Mouse (Mus musculus) embryonic facial prominence, embryonic 15.5 days (tissue): ENCODE data around the gene Zbtb6. TPM values are rescaled to one million over a fixed set of nuclear protein-coding genes. Genes with fewer than 3 reads are reported as not detected.

Experiments
- ATAC-seq: fragments of 200-750 bp; cut with Nextera tagmentation; 2 replicates; pipeline ENCODE4 v1.8.0; 2017; ENCODE audit warnings: low read depth, moderate TSS enrichment; ENCODE audit not compliant: insufficient number of reproducible peaks, low FRiP score, low TSS enrichment
- H3K27ac ChIP-seq: fragments of 300-500 bp; sonication (generic); replicated peaks from 2 replicates; pipeline ENCODE4 v1.5.1; 2015; ENCODE audit warnings: mild to moderate bottlenecking, inconsistent platforms
- H3K27me3 ChIP-seq: fragments of 300-500 bp; sonication (generic); 2 replicates; pipeline ENCODE4 v1.6.1; 2015; ENCODE audit warnings: inconsistent platforms
- H3K36me3 ChIP-seq: fragments of 300-500 bp; sonication (generic); 2 replicates; pipeline ENCODE4 v1.6.1; 2015; ENCODE audit warnings: mild to moderate bottlenecking, inconsistent platforms
- H3K4me1 ChIP-seq: fragments of 300-500 bp; sonication (generic); 2 replicates; pipeline ENCODE4 v1.6.1; 2015; ENCODE audit warnings: inconsistent platforms
- H3K4me2 ChIP-seq: fragments of 300-500 bp; sonication (generic); replicated peaks from 2 replicates; pipeline ENCODE4 v1.6.1; 2015; ENCODE audit warnings: mild to moderate bottlenecking, inconsistent platforms
- H3K4me3 ChIP-seq: fragments of 300-500 bp; sonication (generic); replicated peaks from 2 replicates; pipeline ENCODE4 v1.5.1; 2015; ENCODE audit warnings: mild to moderate bottlenecking, inconsistent platforms
- H3K9ac ChIP-seq: fragments of 300-500 bp; sonication (generic); 2 replicates; pipeline ENCODE4 v1.6.1; 2015; ENCODE audit warnings: inconsistent platforms
- H3K9me3 ChIP-seq: fragments of 300-500 bp; sonication (generic); replicated peaks from 2 replicates; pipeline ENCODE4 v1.6.1; 2016; ENCODE audit warnings: inconsistent platforms
- WGBS: fragments of 180-500 bp; shearing (Covaris S2); methylation state at CpG from one replicate; pipeline ENCODE4 v1.1.7; 2015; 5-methylcytosine and 5-hydroxymethylcytosine counted together
- polyA plus RNA-seq: library from polyadenylated mRNA; unstranded; fragments of >200 nt; fragmentation: Nextera tagmentation; extraction: Ambion mirVana; gene quantifications from 2 replicates; pipeline ENCODE4 v1.2.1, GENCODE M21; 2015

Zbtb6 gene
- polyA plus RNA-seq, 1 experiment from 2014 or later = 9.1 TPM

DNA sequence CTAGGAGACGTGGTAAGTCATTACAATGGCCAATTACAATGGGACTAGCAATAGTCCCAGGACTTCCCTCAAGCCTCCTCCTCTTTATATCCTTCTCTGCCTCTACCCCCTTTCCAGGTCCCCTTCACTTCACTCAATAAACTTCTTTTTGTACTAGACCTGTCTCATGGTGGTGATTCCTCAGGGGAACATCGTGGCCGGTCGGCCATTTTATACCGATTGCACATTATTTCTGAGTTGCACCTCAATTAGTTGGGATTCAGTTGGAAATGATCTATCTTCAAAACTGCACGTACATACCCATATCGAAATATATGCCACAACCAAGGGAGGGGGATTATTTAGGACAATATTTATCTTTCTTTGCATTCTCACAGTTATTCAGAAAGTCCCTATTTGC is 11.4 kb downstream of the Zbtb6 start:
- peak overlapping the region; percentile 54; the same call in 1 of the 2 replicates for H3K9ac ChIP-seq
- H3K4me2 ChIP-seq = peak overlapping the region; percentile 68
- no peaks in the 10 kb centered on the region for H3K9me3 ChIP-seq
- 0 out of 2 replicates have a peak, but pooled peaks have one; percentile 16 for ATAC-seq
- peaks cover 12% of the 10 kb centered on the region for H3K4me1 ChIP-seq
- peak overlapping the region; percentile 96 for H3K27ac ChIP-seq
- no peaks in the 10 kb centered on the region for H3K27me3 ChIP-seq
- H3K4me3 ChIP-seq = peak overlapping the region; percentile 71
- H3K36me3 ChIP-seq = peaks cover 23% of the 10 kb centered on the region
- WGBS = 29% methylated on average over 7 of the region's 7 CpGs

- Histone ChIP-seq H3K4me2 (peak overlapping the region; percentile 68), H3K9me3 (no peaks in the 10 kb centered on the region), H3K4me3 (peak overlapping the region; percentile 71), H3K4me1 (peaks cover 12% of the 10 kb centered on the region), H3K9ac (peak overlapping the region; percentile 63), H3K27me3 (no peaks in the 10 kb centered on the region), H3K36me3 (peaks cover 16% of the 10 kb centered on the region), H3K27ac (peak overlapping the region; percentile 96)
- WGBS = under 1% methylated on average over 38 of the region's 38 CpGs
- ATAC-seq = peak; percentile 93
Measured at GRCm38 (mm10) chr2:37430593-37431464, 12.1 kb downstream of the Zbtb6 start.

- Histone ChIP-seq H3K36me3 (peaks cover 5% of the 10 kb centered on the region), H3K4me1 (peaks cover 4% of the 10 kb centered on the region; the same call in 1 of the 2 replicates), H3K9me3 (no peaks in the 10 kb centered on the region), H3K4me2 (no peak overlapping the region), H3K27ac (no peak overlapping the region), H3K27me3 (no peaks in the 10 kb centered on the region), H3K4me3 (no peak overlapping the region), H3K9ac (no peak overlapping the region)
- 46% methylated on average over 3 of the region's 3 CpGs for WGBS
- ATAC-seq = no peak
Measured at GRCm38 (mm10) chr2:37423671-37424070, 19.3 kb downstream of the Zbtb6 start.

DNA sequence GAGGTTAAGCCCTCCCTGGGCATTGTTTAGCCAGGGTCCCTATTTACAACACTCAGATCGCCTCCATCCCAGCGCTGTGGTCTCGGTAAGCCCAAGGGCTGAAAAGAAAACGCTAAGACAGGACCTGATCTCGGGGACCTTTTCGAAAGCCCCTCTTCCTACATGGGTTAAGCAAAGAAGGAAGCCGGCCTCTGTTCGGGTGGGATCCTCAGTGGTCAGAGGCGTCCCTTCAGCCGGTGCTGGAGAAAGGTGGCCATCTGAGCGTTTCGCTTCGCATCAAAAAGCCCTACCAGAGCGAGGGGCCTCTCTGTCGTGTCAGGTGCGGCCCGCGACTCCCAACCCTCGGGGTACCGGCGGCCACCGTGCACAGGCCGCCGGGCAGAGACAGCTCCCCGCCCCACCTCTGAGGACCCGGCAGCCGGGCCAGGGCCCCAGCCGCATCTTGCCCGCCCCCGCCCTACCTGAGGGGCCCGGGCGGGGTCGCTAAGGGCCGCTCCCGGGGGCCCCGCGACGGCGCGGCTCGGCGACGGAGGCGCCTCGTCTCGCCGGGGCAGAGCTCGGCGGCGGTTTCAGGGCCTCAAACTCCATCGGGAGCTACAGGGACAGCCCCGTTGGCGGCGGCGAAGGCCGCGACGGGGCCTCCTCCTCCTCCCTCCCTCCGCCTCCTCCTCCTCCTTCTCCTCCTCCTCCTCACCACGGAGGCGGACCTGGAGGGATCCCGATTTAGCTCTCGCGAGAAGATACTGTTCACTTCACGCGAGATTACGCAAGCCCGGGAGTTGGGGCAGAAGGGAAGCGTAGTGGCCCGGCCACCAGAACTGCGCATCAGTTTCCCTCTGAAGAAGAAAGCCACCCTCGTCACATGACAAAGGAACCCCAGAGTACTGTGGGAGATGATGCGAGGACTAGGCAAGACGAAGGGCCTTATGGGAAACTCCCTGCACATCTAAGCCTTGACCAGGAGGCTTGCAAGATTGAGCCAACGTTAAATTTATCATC is 20.4 kb downstream of the Zbtb6 start, which contains the start of gene Rc3h2:
TSS of gene Rc3h2 (minus strand) at position 598 of the 999 bp plus-strand sequence.
- Histone ChIP-seq H3K27ac (peak within 1 kb of the TSS; percentile 93), H3K4me3 (peak within 1 kb of the TSS; percentile 72), H3K4me2 (peak within 1 kb of the TSS; percentile 52), H3K9ac (peak within 1 kb of the TSS; percentile 90), H3K9me3 (no peaks in the 10 kb centered on the region), H3K4me1 (peaks cover 4% of the 10 kb centered on the region; the same call in 1 of the 2 replicates), H3K36me3 (no peaks in the 10 kb centered on the region; the same call in 1 of the 2 replicates), H3K27me3 (no peaks in the 10 kb centered on the region)
- under 1% methylated on average over 71 of the region's 75 CpGs for WGBS
- peak; percentile 98 for ATAC-seq

- H3K9me3 ChIP-seq = no peaks in the 10 kb centered on the region
- no peaks in the 10 kb centered on the region for H3K27me3 ChIP-seq
- peak overlapping the region; percentile 93 for H3K27ac ChIP-seq
- 4% methylated on average over 3 of the region's 3 CpGs for WGBS
- H3K4me1 ChIP-seq = peaks cover 4% of the 10 kb centered on the region; the same call in 1 of the 2 replicates
- peak overlapping the region; percentile 90 for H3K9ac ChIP-seq
- no peaks in the 10 kb centered on the region; the same call in 1 of the 2 replicates for H3K36me3 ChIP-seq
- H3K4me2 ChIP-seq = peak overlapping the region; percentile 52
- ATAC-seq = no peak
- peak overlapping the region; percentile 72 for H3K4me3 ChIP-seq
Measured at GRCm38 (mm10) chr2:37421903-37422302, 21.1 kb downstream of the Zbtb6 start.

DNA sequence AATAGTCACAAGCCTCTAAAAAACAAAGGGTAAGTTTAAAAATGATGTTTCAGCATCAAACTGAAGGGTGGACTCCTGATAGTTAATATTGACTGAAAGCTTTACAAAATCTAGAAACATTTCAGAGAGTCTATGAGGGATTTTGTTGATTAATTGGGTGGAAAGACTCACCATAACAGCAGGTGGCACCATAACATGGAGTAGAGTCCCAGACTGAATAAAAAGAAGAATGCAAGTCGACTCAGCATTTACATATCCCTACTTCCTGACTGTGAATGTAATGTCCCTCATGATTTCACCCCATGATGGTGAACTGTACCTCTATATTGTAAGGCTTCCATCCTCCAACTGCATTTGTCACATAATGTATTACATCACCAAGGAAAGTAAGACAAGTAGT is 47.4 kb downstream of the Zbtb6 start:
- Histone ChIP-seq H3K27me3 (no peaks in the 10 kb centered on the region), H3K9ac (no peak overlapping the region), H3K4me1 (no peaks in the 10 kb centered on the region), H3K36me3 (peaks cover 30% of the 10 kb centered on the region), H3K9me3 (no peaks in the 10 kb centered on the region), H3K27ac (no peak overlapping the region), H3K4me3 (no peak overlapping the region), H3K4me2 (no peak overlapping the region)
- no peak for ATAC-seq
- WGBS = 47% methylated on average over 1 of the region's 1 CpGs

- WGBS = 91% methylated on average over 9 of the region's 9 CpGs
- Histone ChIP-seq H3K4me3 (no peak overlapping the region), H3K4me2 (no peak overlapping the region), H3K27me3 (no peaks in the 10 kb centered on the region), H3K4me1 (no peaks in the 10 kb centered on the region), H3K9ac (no peak overlapping the region), H3K27ac (no peak overlapping the region), H3K36me3 (peaks cover 32% of the 10 kb centered on the region), H3K9me3 (no peaks in the 10 kb centered on the region)
- no peak for ATAC-seq
Measured at GRCm38 (mm10) chr2:37382921-37383320, 60.0 kb downstream of the Zbtb6 start.

DNA sequence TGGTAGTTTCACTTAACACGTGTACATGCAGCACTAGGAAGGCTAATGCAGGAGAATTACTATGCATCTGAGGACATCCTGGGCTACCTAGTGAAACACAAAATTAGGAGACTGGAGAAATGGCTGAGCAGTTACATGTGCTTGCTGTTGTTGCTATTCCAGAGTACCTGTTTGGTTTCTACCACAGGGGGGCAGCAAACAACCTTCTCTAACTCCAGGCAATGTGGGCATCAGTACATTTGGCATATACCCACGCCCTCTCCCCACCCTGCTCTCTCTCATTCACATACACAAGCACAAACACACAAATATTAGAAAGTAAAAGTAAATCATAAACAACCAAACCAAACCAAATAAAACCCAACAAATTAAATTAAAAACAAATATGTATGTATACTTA is 62.8 kb downstream of the Zbtb6 start:
- Histone ChIP-seq H3K27ac (no peak overlapping the region), H3K36me3 (peaks cover 36% of the 10 kb centered on the region)
- WGBS = 70% methylated on average over 2 of the region's 2 CpGs

GRCm38 (mm10) chr2:37376018-37376417 is 67.0 kb downstream of the Zbtb6 start:
- Histone ChIP-seq H3K4me3 (no peak overlapping the region), H3K9ac (no peak overlapping the region), H3K27me3 (no peaks in the 10 kb centered on the region), H3K36me3 (peaks cover 18% of the 10 kb centered on the region), H3K4me2 (no peak overlapping the region), H3K4me1 (no peaks in the 10 kb centered on the region), H3K9me3 (no peaks in the 10 kb centered on the region), H3K27ac (no peak overlapping the region)
- 82% methylated on average over 1 of the region's 1 CpGs for WGBS
- no peak for ATAC-seq

More for the DNA sequence above, 62.8 kb downstream of the Zbtb6 start:
- Histone ChIP-seq H3K9ac (no peak overlapping the region), H3K9me3 (no peaks in the 10 kb centered on the region), H3K27me3 (no peaks in the 10 kb centered on the region), H3K4me1 (no peaks in the 10 kb centered on the region), H3K4me3 (no peak overlapping the region), H3K4me2 (no peak overlapping the region)
- no peak for ATAC-seq
